Mouse (Mus musculus): ENCODE measurements around the gene Rab29.
"Not testable (repeated sequence)": the region's sequence is repeated elsewhere in the genome, so short reads cannot be mapped to it uniquely, and the experiment has no call there.

Gene Rab29

GRCm38 (mm10) chr1:131867093-131867945, at the start of gene Rab29:
Rab29 (plus strand) TSS chr1:131867224.
- DNase-seq (ENCODE audit: low spot score), result peak; percentile 77

GRCm38 (mm10) chr1:131820353-131820752, 46.7 kb upstream of the Rab29 start:
- not testable (repeated sequence) for DNase-seq (ENCODE audit: low spot score)

- DNase-seq (ENCODE audit: low spot score), result no peak
Observed at GRCm38 (mm10) chr1:131820887-131821328, 46.1 kb upstream of the Rab29 start.

GRCm38 (mm10) chr1:131822292-131822691, 44.7 kb upstream of the Rab29 start:
- no peak for DNase-seq (ENCODE audit: low spot score)

GRCm38 (mm10) chr1:131822856-131823492, 44.0 kb upstream of the Rab29 start:
- DNase-seq (ENCODE audit: low spot score), result no peak

- DNase-seq (ENCODE audit: low spot score), result no peak
Observed at GRCm38 (mm10) chr1:131823563-131823962, 43.5 kb upstream of the Rab29 start.

GRCm38 (mm10) chr1:131824528-131825181, 42.4 kb upstream of the Rab29 start:
- no peak for DNase-seq (ENCODE audit: low spot score)

GRCm38 (mm10) chr1:131827207-131827786, 39.7 kb upstream of the Rab29 start, which contains the start of gene Slc41a1:
Slc41a1 (plus strand) TSS chr1:131827493.
- no peak for DNase-seq (ENCODE audit: low spot score)

GRCm38 (mm10) chr1:131827787-131828258, 39.2 kb upstream of the Rab29 start:
- DNase-seq (ENCODE audit: low spot score), result peak; percentile 94

GRCm38 (mm10) chr1:131828297-131829126, 38.5 kb upstream of the Rab29 start:
- DNase-seq (ENCODE audit: low spot score), result no peak

- no peak for DNase-seq (ENCODE audit: low spot score)
Observed at GRCm38 (mm10) chr1:131829279-131829678, 37.7 kb upstream of the Rab29 start.

- no peak for DNase-seq (ENCODE audit: low spot score)
Observed at GRCm38 (mm10) chr1:131830561-131830960, 36.5 kb upstream of the Rab29 start.

- DNase-seq (ENCODE audit: low spot score), result no peak
Observed at GRCm38 (mm10) chr1:131830971-131831641, 35.9 kb upstream of the Rab29 start.

GRCm38 (mm10) chr1:131837035-131837434, 30.0 kb upstream of the Rab29 start:
- DNase-seq (ENCODE audit: low spot score), result no peak

GRCm38 (mm10) chr1:131838542-131838941, 28.5 kb upstream of the Rab29 start:
- DNase-seq (ENCODE audit: low spot score), result no peak

- DNase-seq (ENCODE audit: low spot score), result no peak
Observed at GRCm38 (mm10) chr1:131839279-131839678, 27.7 kb upstream of the Rab29 start.

- no peak for DNase-seq (ENCODE audit: low spot score)
Observed at GRCm38 (mm10) chr1:131842221-131842620, 24.8 kb upstream of the Rab29 start.

GRCm38 (mm10) chr1:131843758-131844157, 23.3 kb upstream of the Rab29 start:
- DNase-seq (ENCODE audit: low spot score), result no peak

GRCm38 (mm10) chr1:131844883-131845282, 22.1 kb upstream of the Rab29 start:
- DNase-seq (ENCODE audit: low spot score), result no peak

- no peak for DNase-seq (ENCODE audit: low spot score)
Observed at GRCm38 (mm10) chr1:131846255-131846654, 20.8 kb upstream of the Rab29 start.

GRCm38 (mm10) chr1:131861811-131862210, 5.2 kb upstream of the Rab29 start:
- DNase-seq (ENCODE audit: low spot score), result no peak

Measured in layer of hippocampus, adult 9-10 months (tissue).